Mouse (Mus musculus) lung, postnatal 14 days (tissue): ENCODE data around the gene Nrxn2.

Experiments used
- DNase-seq: peaks from one replicate; pipeline ENCODE4 v3.0.0; 2021

The Nrxn2 gene

DNA sequence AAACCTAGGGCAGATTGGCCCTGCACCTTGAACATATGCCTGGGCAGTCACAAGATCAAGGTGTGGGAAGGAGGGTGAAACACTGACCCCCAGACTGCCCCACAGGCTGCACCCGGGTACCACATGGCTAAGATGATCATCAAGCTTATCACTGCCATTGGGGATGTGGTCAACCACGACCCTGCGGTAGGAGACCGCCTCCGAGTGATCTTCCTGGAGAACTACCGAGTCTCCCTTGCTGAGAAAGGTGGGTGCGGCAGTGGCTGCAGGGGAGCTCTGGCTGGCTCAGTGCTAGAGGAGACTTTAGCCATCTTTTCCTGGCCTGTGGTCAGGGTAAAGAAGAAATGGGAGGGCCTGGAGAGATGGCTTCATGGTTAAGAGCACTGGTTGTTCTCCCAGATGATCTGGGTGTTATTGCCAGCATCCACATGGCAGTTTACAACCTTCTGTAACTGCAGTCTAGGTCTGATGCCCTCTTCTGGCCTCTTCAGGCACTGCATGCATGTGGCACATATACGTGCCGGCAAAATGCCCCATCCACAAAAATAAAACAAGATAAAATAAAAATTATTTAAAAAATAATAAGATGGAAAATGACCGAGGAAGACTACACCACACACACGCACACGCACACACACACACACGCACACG is 25.7 kb upstream of the Nrxn2 start:
- DNase-seq, result no peak

DNA sequence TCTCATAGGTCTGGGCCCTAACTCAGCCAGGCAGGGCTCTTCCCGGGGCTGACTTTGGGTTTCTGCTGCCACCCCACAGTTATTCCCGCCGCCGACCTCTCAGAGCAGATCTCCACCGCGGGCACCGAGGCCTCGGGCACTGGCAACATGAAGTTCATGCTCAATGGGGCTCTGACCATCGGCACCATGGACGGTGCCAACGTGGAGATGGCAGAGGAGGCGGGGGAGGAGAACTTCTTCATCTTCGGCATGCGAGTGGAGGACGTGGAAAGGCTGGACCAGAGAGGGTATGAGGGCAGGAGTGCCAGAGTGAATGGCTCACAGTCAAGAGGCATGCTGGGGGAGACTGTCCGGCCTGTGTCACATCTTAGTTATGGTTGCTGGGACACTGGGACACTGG is 24.9 kb upstream of the Nrxn2 start:
- no peak for DNase-seq

DNA sequence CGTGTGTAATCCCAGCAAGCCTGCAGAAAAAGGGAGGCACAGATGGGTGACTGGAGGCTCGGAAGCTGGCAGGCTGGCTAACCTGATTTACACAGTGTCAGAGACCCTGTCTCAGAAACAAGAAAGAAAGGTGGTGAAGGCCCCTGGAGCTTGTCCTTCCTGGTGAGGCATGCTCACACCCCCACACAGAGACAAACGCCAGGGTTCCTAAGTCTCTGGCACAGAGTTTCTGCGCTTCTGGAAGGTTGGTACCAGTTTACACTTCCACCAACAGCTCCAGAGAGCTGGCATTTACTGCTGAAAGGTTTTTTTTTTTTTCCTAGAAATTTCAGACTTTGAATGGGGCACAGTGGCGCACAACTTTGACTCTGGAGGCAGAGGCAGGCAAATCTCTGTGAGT is 22.3 kb upstream of the Nrxn2 start:
- DNase-seq, result no peak

DNA sequence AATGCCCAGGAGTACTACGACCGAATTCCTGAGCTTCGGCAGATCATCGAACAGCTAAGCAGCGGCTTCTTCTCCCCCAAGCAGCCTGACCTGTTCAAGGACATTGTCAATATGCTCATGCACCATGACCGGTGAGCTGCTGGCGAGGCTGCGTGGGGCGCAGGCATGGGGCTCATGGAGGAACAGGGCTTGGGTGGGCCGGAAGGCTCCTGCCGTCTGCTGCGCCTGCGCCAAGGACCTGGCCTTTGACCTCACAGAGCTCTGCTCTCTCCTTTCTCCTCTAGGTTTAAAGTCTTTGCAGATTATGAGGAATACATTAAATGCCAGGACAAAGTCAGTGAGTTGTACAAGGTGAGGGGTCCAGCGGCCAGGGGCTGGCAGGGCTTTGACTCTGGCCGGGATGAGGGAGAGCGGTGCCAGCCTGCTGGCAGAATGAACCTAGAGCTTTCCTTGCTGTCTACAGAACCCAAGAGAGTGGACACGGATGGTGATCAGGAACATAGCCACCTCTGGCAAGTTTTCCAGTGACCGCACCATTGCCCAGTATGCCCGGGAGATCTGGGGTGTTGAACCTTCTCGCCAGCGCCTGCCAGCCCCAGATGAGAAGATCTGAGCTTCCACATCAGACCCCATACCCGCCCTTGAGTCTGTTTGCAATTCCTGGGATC is 20.8 kb upstream of the Nrxn2 start:
- DNase-seq, result no peak

DNA sequence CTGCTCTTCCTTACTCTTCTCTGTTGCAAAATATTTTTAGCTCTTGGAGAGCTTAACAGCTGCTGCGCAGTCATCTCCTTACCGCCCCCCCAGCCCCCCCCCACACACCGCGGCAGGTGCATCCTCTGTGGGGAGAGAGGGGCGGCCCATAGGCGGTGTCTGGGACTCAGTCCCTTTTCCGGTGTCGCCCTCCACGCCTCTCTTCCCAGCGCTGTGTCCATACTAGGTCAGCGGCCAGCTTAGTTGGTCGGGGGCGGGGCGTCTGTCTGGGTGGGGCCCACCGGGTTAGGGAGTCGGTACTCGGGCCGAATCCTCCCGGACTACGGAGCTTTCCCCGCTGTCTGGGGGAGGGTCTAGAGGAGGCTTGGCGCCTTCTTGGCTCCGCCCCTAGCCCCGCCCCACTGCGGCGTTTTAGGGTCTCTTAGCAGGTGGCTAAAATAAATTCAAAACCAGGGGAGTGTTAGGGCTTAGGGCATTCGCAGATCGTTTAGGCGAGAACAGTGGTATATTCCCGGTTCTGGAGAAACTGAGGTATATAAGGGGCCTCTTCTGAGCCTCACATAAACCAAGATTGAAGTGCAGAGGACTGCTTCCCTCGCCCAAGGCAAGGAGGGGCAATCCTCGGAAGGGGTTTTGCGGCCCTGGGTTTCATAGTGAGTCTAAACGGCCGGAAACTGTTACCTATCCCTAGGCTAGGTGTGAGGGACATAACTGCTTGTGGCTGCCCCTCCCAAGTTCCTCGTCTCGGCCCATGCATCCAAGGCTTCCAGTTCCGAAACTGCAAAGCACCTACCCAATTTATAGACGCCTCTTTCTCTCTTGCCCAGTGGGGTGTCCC is 19.9 kb upstream of the Nrxn2 start:
- peak; percentile 82 for DNase-seq

DNA sequence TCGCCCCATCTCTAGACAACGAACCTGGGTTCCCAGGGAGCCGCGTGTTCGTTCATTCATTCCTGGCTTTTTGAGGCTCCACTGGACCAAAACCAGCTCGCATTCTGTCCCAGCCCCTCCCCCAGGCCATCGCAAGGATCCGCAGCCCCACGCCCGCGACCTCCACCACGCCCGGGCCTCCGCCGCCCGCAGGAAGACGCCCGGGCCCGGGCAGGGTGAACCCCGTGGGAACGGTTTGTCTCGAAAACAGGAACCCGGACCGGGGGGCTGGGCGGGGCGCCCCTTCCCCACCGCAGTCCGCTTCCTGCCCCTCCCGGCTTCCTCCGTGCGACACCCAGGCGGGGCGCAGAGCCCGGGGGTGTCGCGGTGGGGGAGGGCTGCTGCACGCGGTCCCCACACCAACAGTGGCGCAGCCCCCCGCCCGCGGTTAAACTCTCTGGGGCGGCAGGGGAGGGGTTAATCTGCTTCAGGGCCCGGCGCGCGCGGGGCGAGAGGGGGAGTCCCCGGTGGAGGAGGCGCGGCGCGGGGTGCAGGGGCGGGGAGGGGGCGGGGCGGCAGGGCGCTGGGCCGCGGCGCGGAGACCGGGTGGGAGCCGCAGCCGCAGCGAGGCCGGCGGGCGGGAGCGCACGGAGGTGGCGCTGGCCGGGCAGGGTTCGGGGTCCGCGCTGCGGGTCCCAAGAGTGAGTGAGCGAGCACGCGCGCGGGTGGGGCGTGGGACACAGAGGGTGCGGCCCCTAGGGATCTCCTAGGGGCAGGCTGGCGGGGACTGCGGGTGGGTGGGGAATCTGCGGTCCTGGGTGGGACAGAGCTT is 19.0 kb upstream of the Nrxn2 start, which contains the start of gene Rasgrp2:
Rasgrp2 (plus strand) TSS at position 56 of the 811 bp plus-strand sequence.
- peak; percentile 78 for DNase-seq

DNA sequence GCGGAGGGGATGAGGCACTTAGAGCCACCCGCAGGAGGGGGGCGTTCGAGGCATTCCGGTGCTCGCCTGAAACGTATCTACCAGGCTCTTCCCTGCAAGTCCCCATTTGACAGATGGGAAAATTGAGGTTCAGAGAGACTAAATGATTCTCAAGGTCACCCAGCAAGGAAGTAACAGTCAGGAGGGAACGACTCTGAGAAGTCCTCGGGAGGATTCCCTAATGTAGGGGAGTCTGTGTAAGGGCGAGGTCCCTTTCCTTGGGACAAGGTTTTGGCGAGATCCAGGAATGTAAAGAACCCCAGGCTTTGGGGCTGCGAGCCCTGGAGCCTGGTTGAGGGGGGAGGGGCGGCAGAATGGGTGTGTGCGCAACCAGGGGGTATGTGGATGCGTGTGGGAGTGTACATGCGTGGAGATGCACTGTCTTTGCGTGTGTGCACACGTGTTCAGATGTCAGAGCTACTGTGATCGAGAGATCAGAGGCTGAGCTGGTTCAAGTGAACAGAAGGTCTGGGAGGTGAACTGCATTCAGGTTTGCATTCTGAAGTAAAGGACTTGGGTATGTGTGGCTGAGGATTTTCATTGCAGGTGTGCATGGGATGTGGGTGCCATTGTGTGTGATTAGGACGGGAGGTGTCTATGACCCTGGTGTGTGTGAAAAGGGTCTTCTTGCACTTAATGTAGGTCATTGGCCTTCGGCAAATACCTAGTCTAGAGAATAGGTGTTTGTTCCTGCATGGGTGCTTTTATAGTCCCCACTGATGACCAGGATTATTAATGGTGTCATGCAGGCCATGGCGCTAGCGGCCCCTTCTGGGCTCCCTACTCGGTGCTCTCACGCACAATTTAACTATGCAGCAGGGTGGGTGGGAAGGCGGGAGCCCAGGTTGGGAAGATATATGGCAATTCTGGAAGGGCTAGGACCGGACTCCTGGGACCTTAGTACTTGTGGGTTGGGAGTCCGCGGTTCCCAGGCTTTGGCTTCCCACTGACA is 18.1 kb upstream of the Nrxn2 start:
- DNase-seq, result peak; percentile 23

DNA sequence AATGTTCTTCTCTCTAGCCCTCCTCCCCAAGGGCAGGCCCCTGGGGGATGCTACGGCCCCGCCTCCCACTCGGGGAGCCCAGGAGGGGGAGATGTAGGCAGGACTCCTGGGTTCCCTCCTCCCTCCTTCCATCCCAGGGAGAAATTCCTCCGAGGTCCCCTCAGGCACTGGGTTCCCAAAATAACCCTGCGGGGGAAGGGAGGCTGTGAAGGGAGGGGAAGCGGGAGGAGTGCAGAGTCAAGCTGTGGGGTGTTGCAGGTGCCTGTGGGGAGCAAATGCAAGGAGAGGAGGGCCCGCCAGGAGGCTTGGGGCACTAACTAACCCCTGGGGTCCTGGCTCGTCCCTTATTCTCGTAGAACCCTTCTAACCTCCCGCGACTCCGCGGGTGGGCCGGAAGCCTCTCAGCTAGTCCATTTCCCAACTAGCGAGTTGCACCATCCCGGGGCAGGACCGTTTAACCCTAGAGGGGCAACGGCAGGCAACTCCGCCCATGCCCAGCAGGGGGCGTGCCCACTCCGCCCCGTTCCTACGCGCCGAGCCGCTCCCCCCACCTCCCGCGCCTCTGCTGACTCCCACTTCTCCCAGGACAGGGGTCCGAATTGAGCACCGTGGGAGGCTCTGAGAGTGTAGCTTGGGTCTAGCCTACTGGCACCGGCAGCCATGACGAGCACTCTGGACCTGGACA is 17.3 kb upstream of the Nrxn2 start:
- DNase-seq, result peak; percentile 93

DNA sequence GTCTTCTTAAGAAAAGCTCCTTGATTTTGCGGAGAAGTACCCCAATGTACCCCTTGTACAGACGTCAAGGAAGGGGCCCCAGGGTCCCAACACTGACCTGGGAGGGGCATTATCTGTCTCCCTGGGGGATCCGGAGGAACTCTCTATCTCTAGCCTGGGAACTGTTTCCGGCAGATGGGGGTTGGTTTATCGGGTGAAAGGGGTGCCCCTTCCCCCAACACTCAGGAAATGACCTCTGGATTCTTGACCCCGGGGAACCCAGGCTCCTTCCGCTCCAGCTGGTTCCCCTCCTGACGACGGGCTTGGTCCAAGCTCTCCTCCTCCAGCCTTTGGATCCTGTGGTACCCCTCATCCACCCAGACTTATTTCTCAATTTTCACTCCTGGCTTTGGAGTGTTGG is 16.6 kb upstream of the Nrxn2 start:
- DNase-seq, result peak; percentile 50

DNA sequence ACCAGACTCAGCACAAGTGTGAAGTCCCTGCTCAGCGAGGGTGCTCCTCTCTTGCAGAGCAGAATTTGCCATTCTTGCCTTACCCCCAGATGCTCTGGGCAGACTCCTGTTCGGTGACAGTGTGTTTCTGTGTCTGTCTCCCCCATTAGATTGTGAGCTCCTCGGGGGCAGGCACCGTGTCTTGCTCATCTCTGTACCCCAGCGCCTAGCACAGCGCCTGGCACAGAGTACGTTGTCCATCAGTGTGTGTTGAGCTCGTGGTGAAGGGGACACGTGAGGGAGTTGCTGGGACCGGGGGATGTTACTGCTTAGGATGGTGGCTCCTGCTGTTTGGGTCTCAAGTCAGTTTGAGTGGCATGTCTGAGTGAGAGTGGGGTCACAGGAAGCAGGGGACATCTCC is 14.7 kb upstream of the Nrxn2 start:
- DNase-seq, result no peak

DNA sequence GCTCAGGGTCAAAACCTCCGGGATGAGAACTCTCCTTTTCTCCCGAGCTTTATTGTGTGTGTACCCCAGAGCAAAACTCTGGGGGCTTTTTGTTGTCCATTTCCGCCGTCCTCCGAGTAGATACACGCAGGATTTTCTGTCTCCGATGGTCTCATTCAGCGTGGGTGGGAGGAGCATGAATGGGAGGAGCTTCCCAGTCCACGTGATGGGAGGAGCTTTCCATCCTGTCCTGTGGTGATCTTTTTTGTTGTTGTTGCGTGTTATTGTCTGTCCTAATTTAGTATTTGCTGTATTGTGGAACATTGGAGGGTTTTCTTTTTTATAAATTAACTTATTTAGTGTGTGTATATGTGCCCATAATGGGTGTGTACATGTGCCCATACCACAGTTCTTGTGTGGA is 13.1 kb upstream of the Nrxn2 start:
- DNase-seq, result no peak

DNA sequence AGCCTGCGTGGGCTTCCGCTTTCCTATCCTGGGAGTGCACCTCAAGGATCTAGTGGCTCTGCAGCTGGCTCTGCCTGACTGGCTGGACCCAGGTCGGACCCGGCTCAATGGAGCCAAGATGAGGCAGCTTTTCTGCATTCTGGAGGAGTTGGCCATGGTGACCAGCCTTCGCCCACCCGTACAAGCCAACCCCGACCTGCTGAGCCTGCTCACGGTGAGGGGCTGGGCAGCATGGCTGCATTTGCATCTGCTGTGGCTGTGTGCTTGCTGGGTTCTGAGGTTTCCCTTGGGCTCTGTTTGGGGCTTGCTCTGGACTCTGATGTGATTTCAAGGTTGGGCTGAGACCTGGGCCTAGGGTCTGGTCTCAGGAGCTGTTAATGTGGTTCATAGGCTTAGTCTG is 11.4 kb upstream of the Nrxn2 start:
- DNase-seq, result no peak

DNA sequence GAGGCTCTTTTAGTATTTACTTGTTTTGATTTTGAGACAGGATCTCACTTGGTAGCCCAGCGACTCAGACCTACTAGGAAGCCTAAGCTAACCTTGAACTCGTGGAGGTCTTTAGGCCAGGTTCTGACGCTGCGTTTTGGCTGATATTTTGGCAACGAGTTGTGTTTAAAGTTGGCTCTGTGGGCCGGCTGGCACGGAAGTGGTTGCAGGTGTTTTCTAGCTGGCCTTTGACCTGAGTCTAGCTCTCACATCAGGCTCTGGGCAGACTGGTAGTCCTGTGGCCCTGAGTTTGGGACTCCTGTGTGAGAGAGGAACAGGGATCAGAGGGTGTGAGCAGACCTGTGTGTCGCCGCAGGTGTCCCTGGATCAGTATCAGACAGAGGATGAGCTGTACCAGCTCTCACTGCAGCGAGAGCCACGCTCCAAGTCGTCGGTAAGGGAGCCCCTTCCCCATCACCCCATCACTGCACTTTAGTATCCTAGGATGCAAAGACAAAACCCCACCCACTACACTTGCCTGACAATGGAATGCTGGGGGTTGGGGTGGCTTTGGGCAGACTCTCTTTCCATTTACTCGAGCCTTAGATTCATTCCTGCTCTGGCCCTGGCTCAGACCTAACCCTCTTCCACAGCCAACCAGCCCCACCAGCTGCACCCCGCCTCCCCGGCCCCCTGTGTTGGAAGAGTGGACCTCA is 10.6 kb upstream of the Nrxn2 start:
- DNase-seq, result no peak

DNA sequence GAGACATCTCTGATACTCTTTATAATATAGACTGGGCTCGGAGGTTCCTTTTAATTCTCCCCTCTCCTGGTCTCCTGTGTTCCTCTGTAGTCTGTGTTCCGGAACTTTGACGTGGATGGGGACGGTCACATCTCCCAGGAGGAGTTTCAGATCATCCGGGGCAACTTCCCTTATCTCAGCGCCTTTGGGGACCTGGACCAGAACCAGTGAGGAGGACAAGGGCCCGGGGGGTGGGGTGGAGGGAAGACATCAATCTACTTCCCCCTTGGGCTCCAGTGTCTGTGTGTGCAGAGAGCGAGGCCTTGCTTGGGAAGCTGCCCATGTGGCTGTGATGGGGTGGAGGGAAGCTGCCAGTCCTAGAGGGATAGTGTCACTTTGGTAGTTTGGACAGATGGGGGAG is 9.8 kb upstream of the Nrxn2 start:
- DNase-seq, result no peak

DNA sequence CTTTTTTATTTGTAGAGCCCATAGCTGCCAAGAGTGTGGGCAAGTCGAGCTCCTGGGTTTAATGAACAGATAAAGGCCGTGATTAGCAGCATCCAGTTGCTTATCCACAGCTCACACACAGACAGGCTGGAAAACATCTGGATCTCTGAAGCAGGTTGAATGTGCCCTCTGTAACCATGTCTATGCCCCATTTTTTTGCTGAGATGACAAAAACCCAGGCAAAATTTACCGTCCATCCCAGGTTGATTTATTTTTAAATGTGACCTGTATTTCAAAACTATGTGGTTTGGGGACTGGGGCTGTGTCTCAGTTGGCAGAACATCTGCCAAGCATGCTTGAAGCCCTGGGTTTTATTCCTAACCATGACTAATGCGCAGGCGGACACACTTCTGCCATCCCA is 9.4 kb upstream of the Nrxn2 start:
- no peak for DNase-seq

DNA sequence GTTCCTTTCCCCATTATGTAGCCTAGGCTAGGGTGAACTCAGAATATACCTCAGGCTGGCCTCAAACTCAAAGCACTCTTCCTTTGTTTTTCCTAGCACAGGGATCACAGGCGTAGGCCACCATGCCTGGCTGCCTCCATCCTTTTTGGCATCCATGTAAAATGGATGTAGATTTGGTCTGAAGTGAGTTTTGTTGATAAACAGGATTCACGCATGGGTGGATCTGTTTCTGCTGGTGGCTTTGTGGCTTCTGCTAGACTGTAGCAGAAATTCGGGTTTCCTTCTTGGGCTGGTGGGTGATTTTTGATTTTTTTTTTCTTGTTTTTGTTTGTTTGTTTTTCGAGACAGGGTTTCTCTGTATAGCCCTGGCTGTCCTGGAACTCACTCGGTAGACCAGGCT is 8.6 kb upstream of the Nrxn2 start:
- no peak for DNase-seq

DNA sequence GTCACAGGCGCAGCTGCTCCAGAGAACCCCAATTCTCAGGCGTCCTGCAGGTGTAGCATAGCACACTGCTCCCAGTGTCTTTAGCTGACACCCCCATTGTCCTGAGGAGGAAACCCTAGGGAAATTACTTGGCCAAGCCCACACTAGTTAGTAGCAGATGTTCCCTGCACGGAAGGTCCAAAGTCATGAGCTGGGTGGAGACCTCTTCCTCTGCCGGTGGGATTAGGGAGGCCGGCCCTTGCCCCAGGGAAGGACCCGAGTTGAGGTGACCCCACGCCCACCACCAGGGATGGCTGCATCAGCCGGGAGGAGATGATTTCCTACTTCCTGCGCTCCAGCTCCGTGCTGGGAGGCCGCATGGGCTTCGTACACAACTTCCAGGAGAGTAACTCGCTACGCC is 5.7 kb upstream of the Nrxn2 start:
- DNase-seq, result no peak

DNA sequence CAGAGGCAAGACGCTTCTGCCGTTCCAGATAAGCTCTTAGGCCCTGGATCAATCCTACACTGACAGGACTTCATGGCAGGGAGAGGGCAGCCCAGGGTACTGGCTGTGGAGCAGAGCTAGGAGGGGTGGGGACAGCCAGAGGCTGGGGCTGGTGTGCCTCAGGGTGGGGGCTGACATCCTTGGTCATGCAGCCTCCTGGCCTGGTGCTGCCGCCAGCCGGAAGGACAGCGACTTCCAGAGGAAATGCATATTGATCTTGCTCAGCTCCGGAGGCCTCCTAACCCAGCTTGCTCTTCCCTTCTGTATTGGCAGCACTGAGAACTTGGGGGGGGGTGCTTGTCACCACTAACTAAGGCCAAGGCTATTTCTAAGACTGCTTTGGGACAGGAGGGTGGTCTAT is 3.1 kb upstream of the Nrxn2 start:
- DNase-seq, result peak; percentile 42

DNA sequence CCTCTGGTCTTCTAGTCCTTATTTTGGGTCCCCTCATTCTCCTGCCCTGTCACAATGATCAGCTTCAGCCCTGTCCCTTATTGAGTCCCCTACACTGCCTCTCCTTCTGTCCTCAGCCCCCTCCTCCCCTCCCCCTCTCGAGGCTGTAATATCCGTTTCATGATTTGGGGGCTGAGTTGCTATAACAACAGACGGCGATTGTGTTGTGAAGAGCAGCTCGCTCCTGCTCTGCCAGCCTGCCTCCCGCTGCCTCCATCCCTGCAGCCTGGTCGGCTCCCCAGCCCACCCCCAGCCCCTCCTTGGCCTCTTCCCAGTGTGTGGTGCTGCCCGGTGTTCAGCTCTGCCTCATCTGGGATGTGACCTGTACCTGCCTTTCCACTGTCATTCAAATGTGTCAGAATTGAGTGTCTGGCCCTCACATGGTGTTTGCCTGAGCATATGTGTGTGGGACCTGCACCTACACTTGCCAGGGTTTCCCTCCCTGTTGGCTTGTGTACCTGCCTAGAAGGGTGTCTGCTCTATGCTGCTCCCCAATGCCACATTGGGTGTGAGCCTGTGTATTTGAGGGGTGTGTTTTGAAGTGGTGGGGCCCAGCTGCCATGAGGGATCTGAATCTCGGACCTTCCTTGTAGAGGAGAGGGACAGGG is 2.3 kb upstream of the Nrxn2 start:
- no peak for DNase-seq
